Mouse (Mus musculus): Measurements from ENCODE around the gene E430018J23Rik. TPM values are rescaled to one million over a fixed set of nuclear protein-coding genes. Genes with fewer than 3 reads are reported as not detected.
"Not testable (repeated sequence)": the region's sequence is repeated elsewhere in the genome, so short reads cannot be mapped to it uniquely, and the experiment has no call there.

Gene E430018J23Rik
- polyA plus RNA-seq, 1 experiment from 2014 or later = 5.4 TPM

DNA sequence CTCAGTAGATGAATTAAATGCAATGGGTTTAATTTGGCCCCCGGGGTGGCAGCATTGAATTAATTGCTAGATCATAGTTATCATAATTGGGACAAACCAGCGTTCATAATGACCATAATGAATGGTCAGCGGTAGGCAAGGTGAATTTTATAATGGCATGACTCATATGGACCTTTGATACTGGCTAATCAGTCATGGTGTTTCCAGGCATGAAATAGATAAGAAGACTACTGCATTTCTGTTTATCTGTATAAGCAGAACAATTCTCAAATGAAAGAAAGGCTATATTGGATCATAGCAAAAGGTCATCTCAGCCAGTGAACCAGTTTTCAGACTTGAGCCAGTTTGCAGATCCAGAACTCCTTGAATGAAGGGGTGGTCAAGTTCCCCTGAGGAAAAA is 6.9 kb upstream of the E430018J23Rik start:
- H3K27me3 ChIP-seq (ENCODE audit: low read depth, poor library complexity, severe bottlenecking) = no peaks in the 10 kb centered on the region
- H3K27ac ChIP-seq (replicated peaks) = no peak overlapping the region
- H3K4me1 ChIP-seq = no peaks in the 10 kb centered on the region
- no peak overlapping the region for H3K4me3 ChIP-seq
- H3K9me3 ChIP-seq (replicated peaks) = peaks cover 5% of the 10 kb centered on the region; the same call in 1 of the 2 replicates
- peaks cover 12% of the 10 kb centered on the region for H3K36me3 ChIP-seq
- 70% methylated on average over 3 of the region's 3 CpGs for WGBS
- no peak for DNase-seq (ENCODE audit: low spot score)

DNA sequence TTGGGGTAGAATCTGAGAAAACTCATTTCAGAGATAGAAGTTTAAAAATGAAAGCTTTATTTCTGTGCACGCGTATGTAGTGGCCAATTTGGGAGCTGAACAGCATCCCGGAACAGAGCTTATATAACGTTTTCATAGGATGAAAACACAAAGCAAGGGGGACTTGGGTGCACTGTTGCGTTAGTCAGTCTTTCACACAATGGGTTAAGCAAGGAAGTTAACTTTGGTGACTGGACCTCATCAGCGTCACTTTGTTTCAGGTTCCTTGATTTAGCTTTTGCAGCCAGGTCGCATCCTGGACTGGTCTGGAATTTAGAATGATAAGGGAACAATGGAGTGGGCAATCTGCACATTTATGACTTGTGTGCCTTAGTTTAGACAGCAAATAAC is 510 bp upstream of the E430018J23Rik start:
- H3K27ac ChIP-seq (replicated peaks) = peak overlapping the region; percentile 90
- DNase-seq (ENCODE audit: low spot score) = no peak

DNA sequence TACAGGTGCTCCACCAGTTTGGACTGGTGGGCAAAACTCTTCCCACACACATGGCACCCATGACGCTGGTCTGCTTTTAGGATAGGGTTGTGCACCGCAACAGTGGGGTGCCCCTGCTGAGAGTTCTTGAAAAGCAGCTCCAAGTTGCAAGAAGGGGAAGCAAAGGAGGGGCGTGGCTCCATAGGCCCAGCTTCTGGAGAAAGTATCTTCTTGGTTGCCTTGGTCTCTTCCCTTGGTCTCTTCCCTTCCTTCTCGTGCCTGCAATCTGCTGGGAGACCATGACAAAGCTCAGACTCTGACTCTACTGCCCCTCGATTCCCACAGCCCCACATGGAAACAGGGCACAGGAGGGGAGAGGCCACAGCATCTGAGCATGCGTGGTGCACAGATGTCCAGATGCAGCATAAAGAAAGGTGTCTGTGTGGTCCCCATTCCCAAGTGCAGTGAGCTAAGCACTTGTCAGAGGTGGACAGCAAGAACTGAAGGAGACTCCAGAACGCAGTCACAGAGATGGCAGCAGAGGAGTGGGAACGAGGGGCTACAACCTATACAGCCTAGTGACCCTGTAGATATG is 1.1 kb downstream of the E430018J23Rik start:
- 88% methylated on average over 8 of the region's 8 CpGs for WGBS
- peak overlapping the region; percentile 81 for H3K4me3 ChIP-seq
- peaks cover 26% of the 10 kb centered on the region for H3K4me1 ChIP-seq
- H3K27me3 ChIP-seq (ENCODE audit: low read depth, poor library complexity, severe bottlenecking) = no peaks in the 10 kb centered on the region
- H3K27ac ChIP-seq (replicated peaks) = 0 out of 2 replicates have a peak overlapping the region, but pooled peaks have one; percentile 90
- peaks cover 20% of the 10 kb centered on the region for H3K36me3 ChIP-seq
- no peak for DNase-seq (ENCODE audit: low spot score)
- H3K9me3 ChIP-seq (replicated peaks) = no peaks in the 10 kb centered on the region

More for the DNA sequence above, 510 bp upstream of the E430018J23Rik start:
- peaks cover 20% of the 10 kb centered on the region for H3K36me3 ChIP-seq
- peak overlapping the region; percentile 81 for H3K4me3 ChIP-seq
- peaks cover 26% of the 10 kb centered on the region for H3K4me1 ChIP-seq
- 39% methylated on average over 7 of the region's 7 CpGs for WGBS
- no peaks in the 10 kb centered on the region for H3K27me3 ChIP-seq (ENCODE audit: low read depth, poor library complexity, severe bottlenecking)
- H3K9me3 ChIP-seq (replicated peaks) = no peaks in the 10 kb centered on the region

DNA sequence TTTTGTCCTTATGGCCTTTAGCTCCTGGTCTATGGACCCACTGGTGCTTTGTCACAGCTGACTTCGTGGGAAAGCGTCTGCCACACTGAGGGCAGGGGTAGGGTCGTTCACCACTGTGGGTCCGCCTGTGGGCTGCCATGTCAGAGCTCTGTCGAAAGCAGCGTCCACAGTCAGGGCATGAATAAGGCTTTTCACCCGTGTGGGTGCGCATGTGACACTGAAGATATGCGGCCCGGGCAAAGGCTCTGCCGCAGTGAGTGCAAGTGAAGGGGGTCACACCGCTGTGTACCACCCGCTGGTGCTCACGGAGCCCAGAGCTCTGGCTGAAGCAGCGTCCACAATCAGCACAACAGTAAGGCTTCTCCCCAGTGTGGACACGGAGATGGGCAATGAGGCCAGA is 1.9 kb downstream of the E430018J23Rik start:
- WGBS = 96% methylated on average over 16 of the region's 16 CpGs
- Histone ChIP-seq H3K4me1 (peaks cover 28% of the 10 kb centered on the region), H3K9me3 (replicated peaks) (no peaks in the 10 kb centered on the region), H3K4me3 (peak overlapping the region; percentile 9; the same call in 1 of the 2 replicates), H3K36me3 (peaks cover 20% of the 10 kb centered on the region), H3K27me3 (ENCODE audit: low read depth, poor library complexity, severe bottlenecking) (no peaks in the 10 kb centered on the region), H3K27ac (replicated peaks) (no peak overlapping the region)
- no peak for DNase-seq (ENCODE audit: low spot score)

DNA sequence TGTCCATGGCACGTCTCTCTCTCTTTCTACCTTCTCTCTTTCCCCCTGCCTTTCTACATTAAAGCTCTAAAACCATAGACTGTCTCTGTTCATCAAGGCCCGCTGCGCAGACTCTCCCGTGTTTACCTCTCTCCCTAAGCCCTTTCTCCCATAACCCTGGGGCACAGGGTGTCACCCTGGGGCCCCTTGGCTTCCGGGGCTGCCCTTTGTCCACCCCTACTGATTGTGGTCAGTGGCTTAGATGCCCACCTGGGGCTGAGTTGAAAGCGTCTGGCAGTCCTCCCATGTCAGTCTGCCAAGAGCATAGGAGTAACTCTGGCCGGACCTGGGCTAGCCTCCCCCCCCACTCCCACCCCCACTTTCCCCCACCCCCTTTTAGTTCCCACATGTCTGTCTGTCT is 3.1 kb downstream of the E430018J23Rik start:
- DNase-seq (ENCODE audit: low spot score) = no peak
- WGBS = 74% methylated on average over 7 of the region's 7 CpGs

DNA sequence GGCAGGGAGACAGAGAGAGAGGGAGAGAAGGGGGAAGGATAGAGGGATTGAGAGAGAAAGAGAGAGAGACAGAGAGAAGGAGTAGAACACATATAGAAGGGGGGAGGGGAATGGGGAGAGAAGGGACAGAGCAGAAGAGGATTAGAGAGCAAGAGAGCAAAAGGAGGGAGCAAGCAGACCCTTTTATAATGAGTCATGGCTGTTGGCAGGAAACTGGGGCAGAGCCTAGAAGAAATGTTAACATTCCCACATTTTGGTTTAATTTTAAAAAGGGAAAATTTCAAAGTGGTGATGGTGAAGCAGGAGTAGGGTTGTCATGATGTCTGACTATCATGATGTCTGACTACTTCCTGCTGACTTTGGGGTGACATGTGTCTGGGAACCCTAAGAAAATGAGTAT is 5.2 kb downstream of the E430018J23Rik start:
- H3K27me3 ChIP-seq (ENCODE audit: low read depth, poor library complexity, severe bottlenecking) = not testable (repeated sequence)

More for the DNA sequence above, 3.1 kb downstream of the E430018J23Rik start:
- Histone ChIP-seq H3K36me3 (peaks cover 23% of the 10 kb centered on the region), H3K9me3 (replicated peaks) (peaks cover 3% of the 10 kb centered on the region; the same call in 1 of the 2 replicates), H3K4me3 (no peak overlapping the region), H3K27ac (replicated peaks) (no peak overlapping the region), H3K4me1 (peaks cover 35% of the 10 kb centered on the region), H3K27me3 (ENCODE audit: low read depth, poor library complexity, severe bottlenecking) (no peaks in the 10 kb centered on the region)

DNA sequence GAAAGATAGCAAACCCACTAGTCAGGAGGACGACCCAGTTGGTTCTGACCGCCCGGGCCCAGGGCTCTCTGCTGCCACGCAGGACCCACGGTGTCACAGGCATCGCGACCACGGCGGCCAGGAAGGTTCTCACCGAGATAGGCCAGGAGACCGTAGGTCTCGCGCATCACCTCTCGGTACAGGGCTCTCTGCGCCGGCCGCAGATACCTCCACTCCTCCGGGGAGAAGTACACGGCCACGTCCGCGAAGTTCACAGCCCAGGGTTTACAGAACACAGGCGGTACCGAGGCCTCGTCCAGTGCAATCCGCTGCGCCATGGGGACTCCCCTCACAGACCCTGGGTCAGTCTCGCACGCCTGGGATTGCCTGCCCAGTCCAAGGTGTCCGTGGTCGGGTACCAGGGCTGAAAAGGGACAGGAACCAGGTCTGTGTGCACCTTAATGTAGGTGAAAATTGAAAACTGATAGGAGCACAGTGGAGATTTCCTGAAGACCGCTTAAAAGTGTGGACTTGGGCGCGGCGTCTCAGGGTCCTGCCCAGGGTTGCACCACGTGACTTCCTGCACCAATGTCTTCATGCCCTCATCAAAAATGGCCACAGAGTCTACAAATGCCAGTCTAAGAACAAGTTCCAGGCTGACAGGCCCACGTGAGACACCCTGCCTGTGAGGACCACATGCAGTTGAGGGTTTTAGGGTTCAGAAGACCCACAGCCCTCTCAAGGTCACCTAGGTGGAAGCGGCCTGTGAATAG is 6.6 kb downstream of the E430018J23Rik start, which contains the start of gene 9130019O22Rik:
9130019O22Rik (minus strand) TSS at position 526 of the 752 bp plus-strand sequence.
- WGBS = 21% methylated on average over 38 of the region's 38 CpGs

More for the DNA sequence above, 5.2 kb downstream of the E430018J23Rik start:
- H3K4me1 ChIP-seq = peaks cover 27% of the 10 kb centered on the region
- not testable (repeated sequence) for H3K27ac ChIP-seq (replicated peaks); DNase-seq (ENCODE audit: low spot score); H3K4me3 ChIP-seq
- peaks cover 13% of the 10 kb centered on the region for H3K9me3 ChIP-seq (replicated peaks)
- H3K36me3 ChIP-seq = peaks cover 43% of the 10 kb centered on the region

DNA sequence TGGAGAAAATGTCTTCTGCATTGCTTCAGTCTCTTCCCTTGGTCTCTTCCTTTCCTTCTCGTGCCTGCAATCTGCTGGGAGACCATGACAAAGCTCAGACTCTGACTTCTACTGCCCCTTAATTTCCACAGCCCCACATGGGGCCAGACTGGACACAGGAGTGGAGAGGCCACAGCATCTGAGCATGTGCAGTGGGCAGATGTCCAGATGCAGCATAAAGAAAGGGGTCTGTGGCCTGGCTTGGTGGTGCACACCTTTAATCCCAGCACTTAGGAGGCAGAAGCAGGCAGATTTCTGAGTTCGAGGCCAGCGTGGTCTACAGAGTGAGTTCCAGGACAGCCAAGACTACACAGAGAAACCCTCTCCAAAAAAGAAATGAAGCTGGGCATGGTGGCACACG is 7.9 kb downstream of the E430018J23Rik start:
- H3K27ac ChIP-seq (replicated peaks); H3K27me3 ChIP-seq (ENCODE audit: low read depth, poor library complexity, severe bottlenecking); H3K4me3 ChIP-seq; DNase-seq (ENCODE audit: low spot score): not testable (repeated sequence)
- Histone ChIP-seq H3K4me1 (peaks cover 16% of the 10 kb centered on the region), H3K9me3 (replicated peaks) (peaks cover 13% of the 10 kb centered on the region), H3K36me3 (peaks cover 40% of the 10 kb centered on the region)
- 84% methylated on average over 4 of the region's 4 CpGs for WGBS

More for the DNA sequence above, 6.6 kb downstream of the E430018J23Rik start, which contains the start of gene 9130019O22Rik:
- Histone ChIP-seq H3K27ac (replicated peaks) (peak within 1 kb of the TSS; percentile 80), H3K4me3 (peak within 1 kb of the TSS; percentile 60), H3K9me3 (replicated peaks) (peaks cover 13% of the 10 kb centered on the region), H3K27me3 (ENCODE audit: low read depth, poor library complexity, severe bottlenecking) (no peaks in the 10 kb centered on the region), H3K36me3 (peaks cover 50% of the 10 kb centered on the region), H3K4me1 (peaks cover 16% of the 10 kb centered on the region)
- DNase-seq (ENCODE audit: low spot score) = peak; percentile 82

DNA sequence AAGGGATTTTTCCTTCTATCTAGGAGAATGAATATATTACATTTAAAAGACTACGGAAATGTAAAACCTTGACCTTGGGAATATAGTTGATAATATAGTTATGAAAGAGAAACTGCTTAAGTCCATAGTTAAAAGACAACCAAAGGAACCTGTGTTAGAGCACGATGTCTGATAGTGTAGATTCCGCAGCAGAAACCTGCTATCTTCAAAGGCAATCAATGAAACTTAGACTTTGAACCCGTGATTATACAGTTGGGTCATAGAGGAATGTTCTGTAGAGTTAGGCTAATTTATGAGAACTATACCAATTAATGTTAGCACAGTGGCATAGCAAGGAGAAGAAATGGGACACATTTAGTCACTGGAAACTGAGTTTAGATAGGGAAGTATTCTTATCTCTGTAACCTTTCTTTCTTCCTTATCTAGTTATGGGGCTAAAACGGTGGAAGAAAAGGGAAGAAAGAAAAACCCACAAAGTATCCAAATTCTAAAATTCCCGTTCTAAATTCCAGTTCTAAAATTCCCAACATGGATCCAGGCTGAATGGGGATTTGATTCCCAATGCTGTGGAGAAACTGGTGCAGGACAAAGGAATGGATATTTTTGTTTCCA is 15.0 kb downstream of the E430018J23Rik start:
- Histone ChIP-seq H3K27me3 (ENCODE audit: low read depth, poor library complexity, severe bottlenecking) (no peaks in the 10 kb centered on the region), H3K4me3 (no peak overlapping the region), H3K4me1 (peaks cover 11% of the 10 kb centered on the region), H3K9me3 (replicated peaks) (no peaks in the 10 kb centered on the region), H3K36me3 (peaks cover 23% of the 10 kb centered on the region), H3K27ac (replicated peaks) (no peak overlapping the region)
- DNase-seq (ENCODE audit: low spot score) = no peak
- WGBS = 79% methylated on average over 6 of the region's 6 CpGs

DNA sequence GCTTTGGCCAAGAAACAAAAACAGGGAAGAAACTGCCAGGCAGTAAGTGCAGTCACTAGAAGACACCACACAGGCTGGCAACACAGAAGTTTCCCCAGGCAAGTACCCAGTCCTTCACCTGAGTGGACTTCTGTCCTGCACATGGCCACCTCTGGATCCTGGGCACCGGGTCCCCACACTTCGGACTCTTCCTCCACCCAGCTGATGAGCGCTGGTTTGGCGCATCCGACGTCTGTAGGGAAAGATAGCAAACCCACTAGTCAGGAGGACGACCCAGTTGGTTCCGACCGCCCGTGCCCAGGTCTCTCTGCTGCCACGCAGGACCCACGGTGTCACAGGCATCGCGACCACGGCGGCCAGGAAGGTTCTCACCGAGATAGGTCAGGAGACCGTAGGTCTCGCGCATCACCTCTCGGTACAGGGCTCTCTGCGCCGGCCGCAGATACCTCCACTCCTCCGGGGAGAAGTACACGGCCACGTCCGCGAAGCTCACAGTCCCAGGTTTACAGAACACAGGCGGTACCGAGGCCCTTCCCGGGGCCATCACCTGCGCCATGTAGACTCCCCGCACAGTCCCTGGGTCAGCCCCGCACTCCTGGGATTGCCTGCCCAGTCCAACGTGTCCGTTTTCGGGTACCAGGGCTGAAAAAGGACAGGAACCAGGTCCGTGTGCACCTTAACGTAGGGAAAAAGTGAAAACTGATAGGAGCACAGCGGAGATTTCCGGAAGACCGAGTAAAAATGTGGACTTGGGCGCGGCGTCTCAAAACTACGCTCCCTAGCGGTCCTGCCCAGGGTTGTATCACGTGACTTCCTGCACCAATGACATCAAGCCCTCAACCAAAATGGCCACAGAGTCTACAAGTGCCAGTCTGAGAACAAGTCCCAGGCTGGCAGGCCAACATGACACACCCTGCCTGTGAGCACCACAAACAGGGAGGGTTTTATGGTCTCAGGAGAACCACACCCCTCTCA is 17.9 kb downstream of the E430018J23Rik start, which contains the start of gene Zfp747:
Zfp747 (minus strand) TSS at position 780 of the 975 bp plus-strand sequence.
- peaks cover 11% of the 10 kb centered on the region for H3K4me1 ChIP-seq
- H3K9me3 ChIP-seq (replicated peaks); H3K27me3 ChIP-seq (ENCODE audit: low read depth, poor library complexity, severe bottlenecking): not testable (repeated sequence)
- peak within 1 kb of the TSS; percentile 85 for H3K27ac ChIP-seq (replicated peaks)
- H3K36me3 ChIP-seq = peaks cover 28% of the 10 kb centered on the region
- DNase-seq (ENCODE audit: low spot score) = peak; percentile 86
- 3% methylated on average over 49 of the region's 49 CpGs for WGBS
- H3K4me3 ChIP-seq = peak within 1 kb of the TSS; percentile 79

DNA sequence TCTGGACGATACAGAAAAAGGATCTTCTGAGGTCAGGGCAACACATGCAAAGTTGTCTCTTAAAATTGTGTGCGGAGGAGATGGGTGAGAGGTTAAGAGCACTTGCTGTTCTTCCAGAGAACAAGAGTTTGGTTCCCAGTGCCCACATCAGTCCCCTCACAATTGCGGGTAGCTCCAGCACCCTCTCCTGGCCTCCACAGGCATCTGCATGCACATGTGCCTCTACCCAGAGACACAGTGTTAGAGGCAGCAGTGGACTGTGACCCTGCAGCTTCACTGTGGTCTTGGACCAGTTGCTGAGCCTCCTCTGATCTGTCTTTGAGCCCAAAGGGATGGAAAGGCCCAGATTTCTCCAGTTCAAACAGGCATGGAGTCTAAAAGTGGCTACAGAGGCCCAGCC is 21.6 kb downstream of the E430018J23Rik start:
- H3K36me3 ChIP-seq = peaks cover 28% of the 10 kb centered on the region
- H3K9me3 ChIP-seq (replicated peaks); DNase-seq (ENCODE audit: low spot score); H3K27ac ChIP-seq (replicated peaks); H3K27me3 ChIP-seq (ENCODE audit: low read depth, poor library complexity, severe bottlenecking); H3K4me3 ChIP-seq: not testable (repeated sequence)
- H3K4me1 ChIP-seq = peaks cover 11% of the 10 kb centered on the region
- 85% methylated on average over 3 of the region's 3 CpGs for WGBS

DNA sequence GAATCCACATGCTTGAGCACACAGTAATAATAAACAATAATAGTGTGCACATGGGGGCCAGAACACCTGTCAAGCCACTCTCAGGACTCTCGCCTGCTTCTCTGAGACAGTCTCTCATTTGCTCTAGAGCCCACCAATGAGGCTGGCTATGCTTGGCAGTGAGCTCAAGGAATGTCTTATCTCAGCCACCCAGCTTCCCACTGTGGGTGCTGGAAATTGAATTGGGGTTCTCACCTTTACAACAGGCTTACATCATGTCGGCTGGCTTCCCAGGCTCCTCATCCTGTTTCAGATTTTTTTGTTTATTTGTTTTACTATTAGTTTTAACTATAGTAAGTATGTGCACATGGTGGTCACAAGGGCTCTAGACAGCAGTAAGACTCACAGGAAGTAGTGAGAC is 22.2 kb downstream of the E430018J23Rik start:
- no peaks in the 10 kb centered on the region for H3K9me3 ChIP-seq (replicated peaks)
- no peak overlapping the region for H3K27ac ChIP-seq (replicated peaks)
- no peak overlapping the region for H3K4me3 ChIP-seq
- H3K36me3 ChIP-seq = peaks cover 28% of the 10 kb centered on the region
- no peak for DNase-seq (ENCODE audit: low spot score)
- H3K27me3 ChIP-seq (ENCODE audit: low read depth, poor library complexity, severe bottlenecking) = no peaks in the 10 kb centered on the region
- WGBS = 82% methylated on average over 2 of the region's 2 CpGs
- peaks cover 11% of the 10 kb centered on the region for H3K4me1 ChIP-seq
